Mouse (Mus musculus): ENCODE results near the gene Gm17949. TPM values are rescaled to one million over a fixed set of nuclear protein-coding genes. Genes with fewer than 3 reads are reported as not detected.

The Gm17949 gene
- total and polyA plus RNA-seq, 2 experiments from 2014 or later: 0.34 TPM; not detected in 1

DNA sequence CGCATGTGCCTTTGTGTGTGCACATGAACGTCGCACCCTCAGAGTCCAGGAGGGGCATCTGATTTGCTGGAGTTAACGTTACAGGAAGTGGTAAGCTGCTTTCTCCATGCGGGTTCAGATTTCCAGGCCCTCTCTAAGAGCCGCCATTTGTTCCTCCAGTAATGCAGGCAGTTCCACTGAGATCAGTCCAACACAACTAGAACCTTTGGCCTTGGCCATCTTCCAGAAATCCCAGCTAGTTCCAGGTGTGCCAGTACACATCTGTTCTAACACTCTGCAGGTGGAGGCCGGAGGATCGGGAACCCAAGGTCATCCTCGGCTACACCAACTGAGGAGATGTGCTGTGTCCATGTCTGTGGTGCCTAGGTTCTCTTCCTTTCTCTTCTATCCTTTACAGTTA is 26.4 kb upstream of the Gm17949 start:
- Histone ChIP-seq H3K4me2 (ENCODE audit: low read depth) (no peak overlapping the region), H3K4me1 (ENCODE audit: insufficient read depth) (no peaks in the 10 kb centered on the region), H3K27me3 (ENCODE audit: insufficient read depth, low read length) (no peaks in the 10 kb centered on the region), H3K36me3 (ENCODE audit: insufficient read depth) (no peaks in the 10 kb centered on the region), H3K9ac (no peak overlapping the region), H3K4me3 (ENCODE audit: low read depth, low read length) (no peak overlapping the region), H3K9me3 (ENCODE audit: low read length) (no peaks in the 10 kb centered on the region), H3K27ac (ENCODE audit: low read depth, low read length) (no peak overlapping the region)
- no peak for ATAC-seq
- DNase-seq: no peak
- TF ChIP-seq CTCF (IDR thresholded peaks at IDR 0.05; ENCODE audit: low read depth): no peak
- 84% methylated on average over 9 of the region's 9 CpGs for WGBS

DNA sequence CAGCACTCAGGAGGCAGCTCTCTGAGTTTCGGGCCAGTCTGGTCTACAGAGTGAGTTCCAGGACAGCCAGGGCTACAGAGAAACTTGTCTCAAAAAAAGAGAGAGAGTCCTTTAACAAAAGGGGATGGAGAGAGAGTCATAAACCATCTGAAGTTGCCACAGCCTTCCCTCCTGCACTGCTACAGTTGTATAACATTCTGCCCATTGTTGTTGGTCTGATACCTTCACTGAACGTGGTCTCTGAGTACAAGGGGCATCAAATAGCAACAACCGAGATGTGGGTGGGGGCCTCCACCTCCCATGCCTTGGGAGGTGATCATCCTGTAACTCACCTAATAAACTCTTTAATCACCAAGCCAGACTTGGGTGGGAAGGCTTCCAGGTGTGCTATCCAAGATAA is 25.6 kb upstream of the Gm17949 start:
- WGBS: 83% methylated on average over 3 of the region's 3 CpGs
- ATAC-seq (no peak), DNase-seq (no peak)
- Histone ChIP-seq H3K36me3 (ENCODE audit: insufficient read depth) (no peaks in the 10 kb centered on the region), H3K9ac (no peak overlapping the region), H3K4me1 (ENCODE audit: insufficient read depth) (peaks cover under 1% of the 10 kb centered on the region; the same call in 1 of the 2 replicates), H3K4me3 (ENCODE audit: low read depth, low read length) (no peak overlapping the region), H3K27ac (ENCODE audit: low read depth, low read length) (no peak overlapping the region), H3K4me2 (ENCODE audit: low read depth) (no peak overlapping the region), H3K9me3 (ENCODE audit: low read length) (no peaks in the 10 kb centered on the region), H3K27me3 (ENCODE audit: insufficient read depth, low read length) (no peaks in the 10 kb centered on the region)
- TF ChIP-seq CTCF (IDR thresholded peaks at IDR 0.05; ENCODE audit: low read depth): no peak

GRCm38 (mm10) chr17:56986105-56986805 is 25.0 kb upstream of the Gm17949 start:
- no peak overlapping the region for H3K4me3 ChIP-seq (ENCODE audit: low read depth, low read length)
- peaks cover 6% of the 10 kb centered on the region; the same call in 1 of the 2 replicates for H3K4me1 ChIP-seq (ENCODE audit: insufficient read depth)
- H3K9me3 ChIP-seq (ENCODE audit: low read length): no peaks in the 10 kb centered on the region
- no peak overlapping the region for H3K27ac ChIP-seq (ENCODE audit: low read depth, low read length)
- no peak for ATAC-seq
- TF ChIP-seq CTCF (IDR thresholded peaks at IDR 0.05; ENCODE audit: low read depth): no peak
- 87% methylated on average over 3 of the region's 3 CpGs for WGBS
- no peak overlapping the region for H3K4me2 ChIP-seq (ENCODE audit: low read depth)
- no peak overlapping the region for H3K9ac ChIP-seq
- DNase-seq: no peak
- no peaks in the 10 kb centered on the region for H3K27me3 ChIP-seq (ENCODE audit: insufficient read depth, low read length)
- no peaks in the 10 kb centered on the region for H3K36me3 ChIP-seq (ENCODE audit: insufficient read depth)

DNA sequence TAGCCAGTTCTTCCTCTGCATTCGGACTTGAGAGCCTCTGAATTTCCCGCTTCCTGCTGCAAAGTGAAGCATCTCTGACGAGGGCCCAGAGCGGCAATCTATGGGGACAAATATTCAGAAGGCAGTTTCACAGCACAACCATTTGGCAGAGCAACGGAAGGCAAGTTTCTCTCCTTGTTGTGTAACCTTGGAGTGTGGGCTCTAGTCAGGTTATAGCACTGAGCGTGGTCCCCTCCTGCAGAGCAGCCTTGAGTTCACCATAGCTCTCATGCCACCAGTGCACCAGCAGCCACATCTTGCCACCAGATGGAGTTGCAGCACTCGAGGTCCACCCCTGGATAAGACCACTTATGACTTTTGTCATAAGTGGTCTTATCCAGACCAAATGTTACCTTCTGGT is 22.8 kb upstream of the Gm17949 start:
- 91% methylated on average over 7 of the region's 7 CpGs for WGBS
- no peak overlapping the region for H3K4me2 ChIP-seq (ENCODE audit: low read depth)
- no peak overlapping the region for H3K9ac ChIP-seq
- H3K9me3 ChIP-seq (ENCODE audit: low read length): no peaks in the 10 kb centered on the region
- no peak overlapping the region for H3K27ac ChIP-seq (ENCODE audit: low read depth, low read length)
- ATAC-seq (no peak), DNase-seq (no peak)
- no peaks in the 10 kb centered on the region for H3K27me3 ChIP-seq (ENCODE audit: insufficient read depth, low read length)
- H3K4me3 ChIP-seq (ENCODE audit: low read depth, low read length): no peak overlapping the region
- peak; percentile 46 for TF ChIP-seq CTCF (IDR thresholded peaks at IDR 0.05; ENCODE audit: low read depth)
- peaks cover 8% of the 10 kb centered on the region; the same call in 1 of the 2 replicates for H3K4me1 ChIP-seq (ENCODE audit: insufficient read depth)
- peaks cover 13% of the 10 kb centered on the region for H3K36me3 ChIP-seq (ENCODE audit: insufficient read depth)

DNA sequence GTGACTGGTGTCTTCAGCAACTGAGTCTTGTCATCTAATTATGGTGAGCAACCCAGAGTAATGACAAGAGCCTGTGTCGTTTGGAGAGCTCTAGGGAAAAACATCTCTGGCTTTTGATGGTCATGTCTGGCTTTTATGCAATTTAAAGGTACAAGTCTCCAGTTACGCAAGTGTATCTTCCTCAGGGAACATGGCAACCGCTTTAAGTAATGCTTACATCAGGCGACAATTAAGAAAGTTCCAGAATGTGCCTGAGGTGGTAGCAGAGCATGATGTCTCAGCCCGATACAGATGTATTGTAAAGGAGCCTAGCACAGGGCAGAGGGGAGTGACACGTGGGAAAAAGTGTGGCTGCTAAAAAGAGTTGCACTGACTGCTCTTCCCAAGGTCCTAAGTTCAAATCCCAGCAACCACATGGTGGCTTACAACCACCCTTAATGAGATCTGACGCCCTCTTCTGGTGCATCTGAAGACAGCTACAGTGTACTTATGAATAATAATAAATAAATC is 22.3 kb upstream of the Gm17949 start:
- peak overlapping the region; percentile 79; the same call in 1 of the 2 replicates for H3K27ac ChIP-seq (ENCODE audit: low read depth, low read length)
- peak overlapping the region; percentile 69 for H3K4me2 ChIP-seq (ENCODE audit: low read depth)
- TF ChIP-seq CTCF (IDR thresholded peaks at IDR 0.05; ENCODE audit: low read depth): peak; percentile 20; the same call in 1 of the 2 replicates
- WGBS: 74% methylated on average over 7 of the region's 7 CpGs
- DNase-seq: no peak
- no peak for ATAC-seq
- no peaks in the 10 kb centered on the region for H3K27me3 ChIP-seq (ENCODE audit: insufficient read depth, low read length)
- peaks cover 18% of the 10 kb centered on the region for H3K36me3 ChIP-seq (ENCODE audit: insufficient read depth)
- peak overlapping the region; percentile 69 for H3K4me3 ChIP-seq (ENCODE audit: low read depth, low read length)
- peak overlapping the region; percentile 85; the same call in 1 of the 2 replicates for H3K9ac ChIP-seq
- peaks cover 8% of the 10 kb centered on the region; the same call in 1 of the 2 replicates for H3K4me1 ChIP-seq (ENCODE audit: insufficient read depth)
- no peaks in the 10 kb centered on the region for H3K9me3 ChIP-seq (ENCODE audit: low read length)

GRCm38 (mm10) chr17:56989467-56990114 is 21.7 kb upstream of the Gm17949 start:
- peak; percentile 94 for DNase-seq
- H3K4me3 ChIP-seq (ENCODE audit: low read depth, low read length): peak overlapping the region; percentile 69
- H3K27ac ChIP-seq (ENCODE audit: low read depth, low read length): peak overlapping the region; percentile 79
- ATAC-seq: peak; percentile 93
- peaks cover 8% of the 10 kb centered on the region; the same call in 1 of the 2 replicates for H3K4me1 ChIP-seq (ENCODE audit: insufficient read depth)
- TF ChIP-seq CTCF (IDR thresholded peaks at IDR 0.05; ENCODE audit: low read depth): no peak
- WGBS: 2% methylated on average over 25 of the region's 25 CpGs
- H3K4me2 ChIP-seq (ENCODE audit: low read depth): peak overlapping the region; percentile 69
- H3K36me3 ChIP-seq (ENCODE audit: insufficient read depth): peaks cover 24% of the 10 kb centered on the region
- peak overlapping the region; percentile 85 for H3K9ac ChIP-seq
- H3K9me3 ChIP-seq (ENCODE audit: low read length): no peaks in the 10 kb centered on the region
- H3K27me3 ChIP-seq (ENCODE audit: insufficient read depth, low read length): no peaks in the 10 kb centered on the region

Measured in forebrain, postnatal 0 days (tissue).